Mouse (Mus musculus): Measurements from ENCODE around the gene Pttg1ip.

- TF ChIP-seq CTCF (conservative IDR thresholded peaks at IDR 0.05; ENCODE audit: low read length) = no peak
- TF ChIP-seq POU5F1 (IDR thresholded peaks at IDR 0.05; ENCODE audit: borderline replicate concordance, low read length) = no peak
- no peak for TF ChIP-seq NANOG (IDR thresholded peaks at IDR 0.05; ENCODE audit: borderline replicate concordance, low read length)
These were observed 31.9 kb downstream of the Pttg1ip start for GRCm38 (mm10) chr10:77613409-77613808.

Data from E14TG2a.4 (cell line).